Mouse (Mus musculus): ENCODE results near the gene N4bp1. TPM values are rescaled to one million over a fixed set of nuclear protein-coding genes. Genes with fewer than 3 reads are reported as not detected.

Gene N4bp1
- polyA plus RNA-seq, 1 experiment, result 11.0 TPM

- no peak for TF ChIP-seq POLR2A (IDR thresholded peaks at IDR 0.05; ENCODE audit: low read depth, low read length)
- no peak for TF ChIP-seq CTCF (IDR thresholded peaks at IDR 0.05; ENCODE audit: extremely low read depth, insufficient read depth, insufficient read length, insufficient replicate concordance)
- no peak for DNase-seq (ENCODE audit: low read depth in 1 of 2, low spot score in 2 of 2)
- Histone ChIP-seq H3K4me1 (ENCODE audit: control insufficient read depth, insufficient read depth, insufficient read length) (no peaks in the 10 kb centered on the region), H3K36me3 (ENCODE audit: control insufficient read depth, insufficient read depth, low read length) (no peaks in the 10 kb centered on the region), H3K27me3 (ENCODE audit: control insufficient read depth, insufficient read depth, low read length) (no peaks in the 10 kb centered on the region), H3K4me3 (ENCODE audit: extremely low read depth, insufficient read depth, insufficient read length) (no peak overlapping the region), H3K27ac (ENCODE audit: insufficient read depth, low read length) (no peak overlapping the region)
- 84% methylated on average over 2 of the region's 2 CpGs for WGBS
Observed at GRCm38 (mm10) chr8:86917689-86918088, 32.6 kb upstream of the N4bp1 start.

DNA sequence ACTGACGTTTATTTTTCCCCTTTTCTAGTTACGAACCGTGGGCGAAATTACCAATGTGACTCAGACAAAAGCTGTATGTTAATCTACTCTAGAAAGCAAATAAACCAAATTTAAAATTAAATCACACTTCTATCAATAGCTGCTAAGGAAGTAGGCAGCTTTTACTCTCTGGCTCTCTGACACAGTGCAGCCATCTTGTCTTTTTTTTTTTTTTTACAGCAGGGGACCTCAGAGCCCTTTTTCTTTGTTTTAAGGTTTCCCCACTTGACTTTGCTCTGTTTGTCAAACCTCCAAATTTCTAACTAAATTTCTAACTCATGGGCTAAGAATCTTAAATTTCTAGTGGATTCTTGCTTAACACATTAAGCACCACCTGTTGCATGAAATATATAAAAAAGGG lies 31.3 kb upstream of the N4bp1 start:
- Histone ChIP-seq H3K4me3 (ENCODE audit: extremely low read depth, insufficient read depth, insufficient read length) (no peak overlapping the region), H3K27me3 (ENCODE audit: control insufficient read depth, insufficient read depth, low read length) (no peaks in the 10 kb centered on the region), H3K4me1 (ENCODE audit: control insufficient read depth, insufficient read depth, insufficient read length) (no peaks in the 10 kb centered on the region; the same call in none of the 2 replicates), H3K36me3 (ENCODE audit: control insufficient read depth, insufficient read depth, low read length) (no peaks in the 10 kb centered on the region), H3K27ac (ENCODE audit: insufficient read depth, low read length) (no peak overlapping the region)
- 84% methylated on average over 4 of the region's 4 CpGs for WGBS
- TF ChIP-seq POLR2A (IDR thresholded peaks at IDR 0.05; ENCODE audit: low read depth, low read length), result no peak
- no peak for TF ChIP-seq CTCF (IDR thresholded peaks at IDR 0.05; ENCODE audit: extremely low read depth, insufficient read depth, insufficient read length, insufficient replicate concordance)
- no peak for DNase-seq (ENCODE audit: low read depth in 1 of 2, low spot score in 2 of 2)

DNA sequence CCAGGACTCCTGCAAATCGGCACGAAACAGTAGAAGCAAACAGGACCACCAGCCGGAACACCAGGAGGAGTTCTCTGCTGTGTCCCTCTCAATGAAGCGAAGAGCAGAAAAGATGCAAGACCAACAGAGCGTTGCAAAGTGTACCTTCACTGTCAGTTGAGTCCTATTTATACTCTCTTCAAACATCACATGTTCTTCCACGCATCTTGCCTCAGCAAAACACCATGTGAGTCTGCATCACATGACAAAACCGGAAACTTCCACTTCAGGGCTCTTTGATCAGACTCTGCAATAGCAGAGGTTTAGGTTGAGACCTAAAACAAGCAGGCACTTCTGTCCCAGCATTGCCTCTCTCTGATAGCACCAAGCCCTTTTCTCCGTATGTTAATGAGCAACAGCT lies 26.1 kb upstream of the N4bp1 start:
- DNase-seq (ENCODE audit: low read depth in 1 of 2, low spot score in 2 of 2), result peak; percentile 19 to 86
- H3K27me3 ChIP-seq (ENCODE audit: control insufficient read depth, insufficient read depth, low read length), result no peaks in the 10 kb centered on the region
- 42% methylated on average over 8 of the region's 8 CpGs for WGBS
- no peak overlapping the region; the same call in 1 of the 2 replicates for H3K4me3 ChIP-seq (ENCODE audit: extremely low read depth, insufficient read depth, insufficient read length)
- TF ChIP-seq CTCF (IDR thresholded peaks at IDR 0.05; ENCODE audit: extremely low read depth, insufficient read depth, insufficient read length, insufficient replicate concordance), result no peak
- TF ChIP-seq POLR2A (IDR thresholded peaks at IDR 0.05; ENCODE audit: low read depth, low read length), result no peak; the same call in 1 of the 2 replicates
- H3K4me1 ChIP-seq (ENCODE audit: control insufficient read depth, insufficient read depth, insufficient read length), result peaks cover 6% of the 10 kb centered on the region
- peak overlapping the region; percentile 61 for H3K27ac ChIP-seq (ENCODE audit: insufficient read depth, low read length)
- no peaks in the 10 kb centered on the region for H3K36me3 ChIP-seq (ENCODE audit: control insufficient read depth, insufficient read depth, low read length)

GRCm38 (mm10) chr8:86910250-86910649 lies 25.2 kb upstream of the N4bp1 start:
- no peak for DNase-seq (ENCODE audit: low read depth in 1 of 2, low spot score in 2 of 2)
- Histone ChIP-seq H3K4me1 (ENCODE audit: control insufficient read depth, insufficient read depth, insufficient read length) (peaks cover 6% of the 10 kb centered on the region), H3K4me3 (ENCODE audit: extremely low read depth, insufficient read depth, insufficient read length) (no peak overlapping the region), H3K36me3 (ENCODE audit: control insufficient read depth, insufficient read depth, low read length) (no peaks in the 10 kb centered on the region), H3K27ac (ENCODE audit: insufficient read depth, low read length) (no peak overlapping the region), H3K27me3 (ENCODE audit: control insufficient read depth, insufficient read depth, low read length) (no peaks in the 10 kb centered on the region)
- 39% methylated on average over 7 of the region's 7 CpGs for WGBS
- TF ChIP-seq CTCF (IDR thresholded peaks at IDR 0.05; ENCODE audit: extremely low read depth, insufficient read depth, insufficient read length, insufficient replicate concordance), result no peak

DNA sequence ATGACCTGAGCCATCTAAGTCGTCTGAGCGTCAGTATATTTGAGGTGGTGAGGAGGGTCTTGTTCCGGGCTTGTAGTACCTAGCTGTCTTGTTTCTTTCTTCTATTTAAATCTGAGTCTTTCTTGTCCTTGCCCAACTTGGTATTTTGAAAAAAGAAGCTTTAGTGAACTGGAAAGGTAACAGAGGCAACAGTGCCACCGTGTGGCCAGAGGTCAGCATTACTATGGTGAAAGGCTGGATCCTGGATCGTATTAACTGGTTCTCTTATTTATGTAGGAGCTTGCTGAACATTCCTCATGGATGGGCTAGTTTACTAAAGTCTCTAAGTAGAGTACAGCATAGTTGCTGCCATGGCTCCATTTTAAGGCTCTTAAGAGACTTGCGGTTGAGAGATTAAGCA lies 23.5 kb upstream of the N4bp1 start:
- peak in 1 of 2 experiments; percentile 62 for DNase-seq (ENCODE audit: low read depth in 1 of 2, low spot score in 2 of 2)
- Histone ChIP-seq H3K27ac (ENCODE audit: insufficient read depth, low read length) (no peak overlapping the region), H3K4me1 (ENCODE audit: control insufficient read depth, insufficient read depth, insufficient read length) (peaks cover 6% of the 10 kb centered on the region), H3K4me3 (ENCODE audit: extremely low read depth, insufficient read depth, insufficient read length) (no peak overlapping the region), H3K27me3 (ENCODE audit: control insufficient read depth, insufficient read depth, low read length) (no peaks in the 10 kb centered on the region), H3K36me3 (ENCODE audit: control insufficient read depth, insufficient read depth, low read length) (no peaks in the 10 kb centered on the region)
- 20% methylated on average over 6 of the region's 6 CpGs for WGBS
- TF ChIP-seq CTCF (IDR thresholded peaks at IDR 0.05; ENCODE audit: extremely low read depth, insufficient read depth, insufficient read length, insufficient replicate concordance) (peak; percentile 59; the same call in 1 of the 2 replicates), POLR2A (IDR thresholded peaks at IDR 0.05; ENCODE audit: low read depth, low read length) (no peak)

DNA sequence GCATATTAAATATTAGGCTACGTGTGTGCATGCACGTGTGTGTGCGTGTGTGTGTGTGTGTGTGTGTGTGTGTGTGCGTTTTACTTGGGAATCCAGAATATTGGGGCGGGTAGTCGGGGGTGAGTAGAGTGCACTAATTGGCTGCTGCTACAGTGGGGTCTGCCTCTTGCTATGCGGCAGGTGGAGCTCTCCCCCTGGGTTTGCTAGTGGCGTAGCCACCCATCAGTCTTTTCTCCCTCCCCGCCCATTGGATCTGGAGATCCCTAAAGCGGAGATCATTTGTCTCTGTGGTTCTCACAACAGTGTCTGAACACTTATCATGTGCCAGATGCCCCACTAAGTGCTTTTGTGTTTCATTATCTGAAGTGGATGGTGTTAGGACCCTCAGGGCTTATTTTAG lies 19.9 kb upstream of the N4bp1 start:
- WGBS, result 90% methylated on average over 10 of the region's 10 CpGs
- no peaks in the 10 kb centered on the region for H3K36me3 ChIP-seq (ENCODE audit: control insufficient read depth, insufficient read depth, low read length)
- no peak for DNase-seq (ENCODE audit: low read depth in 1 of 2, low spot score in 2 of 2)
- no peak overlapping the region for H3K27ac ChIP-seq (ENCODE audit: insufficient read depth, low read length)
- TF ChIP-seq POLR2A (IDR thresholded peaks at IDR 0.05; ENCODE audit: low read depth, low read length) (no peak), CTCF (IDR thresholded peaks at IDR 0.05; ENCODE audit: extremely low read depth, insufficient read depth, insufficient read length, insufficient replicate concordance) (no peak)
- H3K4me3 ChIP-seq (ENCODE audit: extremely low read depth, insufficient read depth, insufficient read length), result no peak overlapping the region
- H3K27me3 ChIP-seq (ENCODE audit: control insufficient read depth, insufficient read depth, low read length), result no peaks in the 10 kb centered on the region
- peaks cover 3% of the 10 kb centered on the region; the same call in 1 of the 2 replicates for H3K4me1 ChIP-seq (ENCODE audit: control insufficient read depth, insufficient read depth, insufficient read length)

DNA sequence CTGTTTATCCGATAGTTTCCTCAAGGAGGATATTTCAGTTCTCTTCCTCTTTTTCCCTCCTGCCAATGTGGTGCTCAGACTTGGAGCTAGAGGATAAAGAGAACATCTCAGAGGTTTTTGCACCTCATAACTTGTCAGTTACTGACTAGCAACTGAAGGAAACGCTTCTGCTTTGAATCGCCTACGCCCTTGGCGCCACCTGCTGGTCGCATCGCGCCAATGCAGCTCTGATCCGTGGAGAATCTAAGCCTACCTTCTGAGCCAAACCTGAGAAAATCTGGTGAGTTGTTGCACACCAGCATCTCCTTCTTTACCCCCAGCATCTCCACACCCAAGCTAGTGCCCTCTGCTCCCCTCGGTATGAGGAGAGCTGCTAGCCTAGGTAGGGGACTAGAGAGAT lies 18.0 kb upstream of the N4bp1 start:
- TF ChIP-seq CTCF (IDR thresholded peaks at IDR 0.05; ENCODE audit: extremely low read depth, insufficient read depth, insufficient read length, insufficient replicate concordance) (peak; percentile 98), POLR2A (IDR thresholded peaks at IDR 0.05; ENCODE audit: low read depth, low read length) (no peak)
- Histone ChIP-seq H3K36me3 (ENCODE audit: control insufficient read depth, insufficient read depth, low read length) (no peaks in the 10 kb centered on the region), H3K27me3 (ENCODE audit: control insufficient read depth, insufficient read depth, low read length) (no peaks in the 10 kb centered on the region), H3K4me1 (ENCODE audit: control insufficient read depth, insufficient read depth, insufficient read length) (peaks cover 3% of the 10 kb centered on the region; the same call in 1 of the 2 replicates), H3K4me3 (ENCODE audit: extremely low read depth, insufficient read depth, insufficient read length) (no peak overlapping the region), H3K27ac (ENCODE audit: insufficient read depth, low read length) (no peak overlapping the region)
- 9% methylated on average over 10 of the region's 10 CpGs for WGBS
- DNase-seq (ENCODE audit: low read depth in 1 of 2, low spot score in 2 of 2), result peak in 1 of 2 experiments; percentile 79

All from spleen, adult 2 months (tissue).